Mouse (Mus musculus) liver, embryonic 13.5 days (tissue): Measurements from ENCODE around the gene Vmn1r9. TPM values are rescaled to one million over a fixed set of nuclear protein-coding genes. Genes with fewer than 3 reads are reported as not detected.
"Not testable (repeated sequence)": the region's sequence is repeated elsewhere in the genome, so short reads cannot be mapped to it uniquely, and the experiment has no call there.

ENCODE experiments used
- ATAC-seq: fragments of 200-750 bp; cut with Nextera tagmentation; 2 replicates; pipeline ENCODE4 v1.8.0; 2017; ENCODE audit warnings: low read depth, mild to moderate bottlenecking, moderate number of reproducible peaks, moderate library complexity
- DNase-seq: peaks from one replicate; pipeline ENCODE4 v3.0.0; 2022
- H3K27ac ChIP-seq: fragments of 300-500 bp; sonication (generic); 2 replicates; pipeline ENCODE4 v1.5.1; 2015; ENCODE audit warnings: moderate library complexity, mild to moderate bottlenecking, inconsistent platforms
- H3K27me3 ChIP-seq: fragments of 300-500 bp; sonication (generic); 2 replicates; pipeline ENCODE4 v1.6.1; 2015; ENCODE audit warnings: mild to moderate bottlenecking, inconsistent platforms
- H3K36me3 ChIP-seq: fragments of 300-500 bp; sonication (generic); 2 replicates; pipeline ENCODE4 v1.6.1; 2015; ENCODE audit warnings: mild to moderate bottlenecking, inconsistent platforms
- H3K4me1 ChIP-seq: fragments of 300-500 bp; sonication (generic); replicated peaks from 2 replicates; pipeline ENCODE4 v1.6.1; 2015; ENCODE audit warnings: inconsistent platforms
- H3K4me2 ChIP-seq: fragments of 300-500 bp; sonication (generic); 2 replicates; pipeline ENCODE4 v1.6.1; 2015; ENCODE audit warnings: inconsistent platforms, mild to moderate bottlenecking, moderate library complexity
- H3K4me3 ChIP-seq: fragments of 300-500 bp; sonication (generic); replicated peaks from 2 replicates; pipeline ENCODE4 v1.5.1; 2015; ENCODE audit warnings: mild to moderate bottlenecking, inconsistent platforms
- H3K9ac ChIP-seq: fragments of 300-500 bp; sonication (generic); 2 replicates; pipeline ENCODE4 v1.6.1; 2015; ENCODE audit warnings: mild to moderate bottlenecking, inconsistent platforms
- H3K9me3 ChIP-seq: fragments of 300-500 bp; sonication (generic); replicated peaks from 2 replicates; pipeline ENCODE4 v1.6.1; 2016; ENCODE audit warnings: inconsistent platforms
- WGBS: fragments of 180-500 bp; shearing (Covaris S2); methylation state at CpG from one replicate; pipeline ENCODE4 v1.1.7; 2015; ENCODE audit not compliant: insufficient replicate concordance; 5-methylcytosine and 5-hydroxymethylcytosine counted together
- polyA plus RNA-seq: library from polyadenylated mRNA; unstranded; fragments of >200 nt; fragmentation: Nextera tagmentation; extraction: Ambion mirVana; gene quantifications from 2 replicates; pipeline ENCODE4 v1.2.1, GENCODE M21; 2015

The Vmn1r9 gene
- polyA plus RNA-seq = not detected in 2 replicates

- Histone ChIP-seq H3K36me3 (no peaks in the 10 kb centered on the region), H3K27ac (no peak within 1 kb of the TSS), H3K4me1 (no peaks in the 10 kb centered on the region), H3K4me2 (no peak within 1 kb of the TSS), H3K4me3 (no peak within 1 kb of the TSS), H3K9me3 (no peaks in the 10 kb centered on the region), H3K27me3 (no peaks in the 10 kb centered on the region), H3K9ac (no peak within 1 kb of the TSS)
- ATAC-seq (no peak), DNase-seq (no peak)
- 56% methylated on average over 2 of the region's 2 CpGs for WGBS
Measured at GRCm38 (mm10) chr6:57066487-57066886, at the start of gene Vmn1r9. TSS of gene Vmn1r9 (plus strand) at chr6:57066787.

GRCm38 (mm10) chr6:57025224-57025623 is 41.4 kb upstream of the Vmn1r9 start, which contains the start of gene Vmn1r7:
TSS of gene Vmn1r7 (minus strand) at chr6:57025324.
- not testable (repeated sequence) for H3K9me3 ChIP-seq, H3K27me3 ChIP-seq, H3K4me1 ChIP-seq, H3K4me3 ChIP-seq, H3K27ac ChIP-seq, H3K4me2 ChIP-seq, H3K36me3 ChIP-seq, H3K9ac ChIP-seq, ATAC-seq, DNase-seq
- WGBS = 51% methylated on average over 2 of the region's 2 CpGs

- Histone ChIP-seq H3K4me3 (no peak within 1 kb of the TSS), H3K4me1 (no peaks in the 10 kb centered on the region), H3K9ac (no peak within 1 kb of the TSS), H3K27me3 (no peaks in the 10 kb centered on the region), H3K9me3 (no peaks in the 10 kb centered on the region), H3K36me3 (no peaks in the 10 kb centered on the region), H3K27ac (no peak within 1 kb of the TSS), H3K4me2 (no peak within 1 kb of the TSS)
- ATAC-seq (no peak), DNase-seq (no peak)
Measured at GRCm38 (mm10) chr6:57031984-57032383, 34.6 kb upstream of the Vmn1r9 start, which contains the start of gene Vmn1r8. TSS of gene Vmn1r8 (plus strand) at chr6:57032284.

- 54% methylated on average over 2 of the region's 2 CpGs for WGBS
- no peaks in the 10 kb centered on the region for H3K9me3 ChIP-seq
- H3K9ac ChIP-seq = no peak overlapping the region
- H3K36me3 ChIP-seq = no peaks in the 10 kb centered on the region
- no peak overlapping the region for H3K27ac ChIP-seq
- no peaks in the 10 kb centered on the region for H3K4me1 ChIP-seq
- DNase-seq (no peak), ATAC-seq (no peak)
- no peak overlapping the region for H3K4me3 ChIP-seq
- H3K4me2 ChIP-seq = no peak overlapping the region
- H3K27me3 ChIP-seq = no peaks in the 10 kb centered on the region
Measured at GRCm38 (mm10) chr6:57034674-57035073, 31.9 kb upstream of the Vmn1r9 start.

- Histone ChIP-seq H3K4me3 (no peak overlapping the region), H3K36me3 (no peaks in the 10 kb centered on the region), H3K9ac (no peak overlapping the region), H3K27ac (no peak overlapping the region), H3K9me3 (no peaks in the 10 kb centered on the region), H3K4me2 (no peak overlapping the region), H3K4me1 (no peaks in the 10 kb centered on the region), H3K27me3 (no peaks in the 10 kb centered on the region)
- ATAC-seq (no peak), DNase-seq (no peak)
Measured at GRCm38 (mm10) chr6:57063730-57064129, 2.9 kb upstream of the Vmn1r9 start.

- no peaks in the 10 kb centered on the region for H3K27me3 ChIP-seq
- no peak overlapping the region for H3K9ac ChIP-seq
- H3K4me1 ChIP-seq = no peaks in the 10 kb centered on the region
- no peaks in the 10 kb centered on the region for H3K36me3 ChIP-seq
- no peak overlapping the region for H3K4me3 ChIP-seq
- WGBS = 57% methylated on average over 1 of the region's 1 CpGs
- no peak overlapping the region for H3K4me2 ChIP-seq
- ATAC-seq (no peak), DNase-seq (no peak)
- no peaks in the 10 kb centered on the region for H3K9me3 ChIP-seq
- no peak overlapping the region for H3K27ac ChIP-seq
Measured at GRCm38 (mm10) chr6:57106358-57106757, 39.8 kb downstream of the Vmn1r9 start.

- WGBS = 59% methylated on average over 3 of the region's 3 CpGs
- DNase-seq = no peak
- Histone ChIP-seq H3K36me3 (no peaks in the 10 kb centered on the region), H3K4me3 (no peak within 1 kb of the TSS), H3K9ac (no peak within 1 kb of the TSS), H3K4me1 (no peaks in the 10 kb centered on the region), H3K4me2 (no peak within 1 kb of the TSS), H3K9me3 (no peaks in the 10 kb centered on the region), H3K27ac (no peak within 1 kb of the TSS), H3K27me3 (no peaks in the 10 kb centered on the region)
- ATAC-seq = no peak
Measured at GRCm38 (mm10) chr6:57109154-57109553, 42.6 kb downstream of the Vmn1r9 start, which contains the start of gene Vmn1r10. TSS of gene Vmn1r10 (plus strand) at chr6:57109454.

Other genes with a start within 250 kb of the Vmn1r9 start
- gene Fkbp9, start 234.7 kb upstream of the Vmn1r9 start, polyA plus RNA-seq = 26.2 and 28.5 TPM in 2 replicates
- 244 and 274 TPM in 2 replicates for gene Nt5c3, start 142.9 kb upstream of the Vmn1r9 start, polyA plus RNA-seq
- gene Vmn1r4, start 142.8 kb upstream of the Vmn1r9 start, polyA plus RNA-seq = 0.15 and 0.19 TPM in 2 replicates
- gene Vmn1r5, start 96.5 kb upstream of the Vmn1r9 start, polyA plus RNA-seq = not detected in 2 replicates
- not detected in 2 replicates for gene Vmn1r6, start 69.5 kb upstream of the Vmn1r9 start, polyA plus RNA-seq
- gene Vmn1r7, start 41.5 kb upstream of the Vmn1r9 start, polyA plus RNA-seq = not detected in 2 replicates
- not detected in 2 replicates for gene Vmn1r8, start 34.5 kb upstream of the Vmn1r9 start, polyA plus RNA-seq
- gene Vmn1r10, start 42.7 kb downstream of the Vmn1r9 start, polyA plus RNA-seq = not detected in 2 replicates
- not detected in 2 replicates for gene Vmn1r11, start 66.7 kb downstream of the Vmn1r9 start, polyA plus RNA-seq
- gene Vmn1r12, start 90.1 kb downstream of the Vmn1r9 start, polyA plus RNA-seq = not detected in 2 replicates
- not detected in 2 replicates for gene Vmn1r13, start 136.5 kb downstream of the Vmn1r9 start, polyA plus RNA-seq
- gene Vmn1r14, start 164.9 kb downstream of the Vmn1r9 start, polyA plus RNA-seq = not detected in 2 replicates
- not detected in 2 replicates for gene Vmn1r15, start 191.2 kb downstream of the Vmn1r9 start, polyA plus RNA-seq